Mouse (Mus musculus) liver, embryonic 14.5 days (tissue): Measurements from ENCODE around the gene Sec22c. TPM values are rescaled to one million over a fixed set of nuclear protein-coding genes. Genes with fewer than 3 reads are reported as not detected.

Source experiments
- ATAC-seq: fragments of 200-750 bp; cut with Nextera tagmentation; 2 replicates; pipeline ENCODE4 v1.8.0; 2017; ENCODE audit warnings: moderate number of reproducible peaks, mild to moderate bottlenecking, moderate library complexity; ENCODE audit not compliant: insufficient read depth
- DNase-seq, 3 experiments: peaks; one replicate each; pipeline ENCODE4 v3.0.0-alpha.2; 2012 to 2013; ENCODE audit warnings: low read depth in 3 of 3, low spot score in 3 of 3
- H3K27ac ChIP-seq: fragments of 300-500 bp; sonication (generic); 2 replicates; pipeline ENCODE4 v1.5.1; 2014; ENCODE audit warnings: moderate library complexity, mild to moderate bottlenecking, control low read depth, inconsistent platforms
- H3K27me3 ChIP-seq: fragments of 300-500 bp; sonication (generic); 2 replicates; pipeline ENCODE4 v1.6.1; 2014; ENCODE audit warnings: mild to moderate bottlenecking, low read length, moderate library complexity; ENCODE audit not compliant: control insufficient read depth, insufficient read depth
- H3K36me3 ChIP-seq: fragments of 300-500 bp; sonication (generic); replicated peaks from 2 replicates; pipeline ENCODE4 v1.6.1; 2014; ENCODE audit warnings: low read depth; ENCODE audit not compliant: control insufficient read depth, insufficient read depth
- H3K4me1 ChIP-seq, 2 experiments: fragments of 200-500 bp in 1 of 2; fragments of 300-500 bp in 1 of 2; sonication (generic) in 1 of 2; replicated peaks; 2 replicates each; pipeline ENCODE4 v1.6.1; 2012 to 2014; ENCODE audit warnings: antibody characterized with exemption in 1 of 2, inconsistent platforms in 1 of 2, low read length in 1 of 2; ENCODE audit not compliant: control insufficient read depth in 2 of 2, insufficient read depth in 2 of 2
- H3K4me2 ChIP-seq: fragments of 300-500 bp; sonication (generic); 2 replicates; pipeline ENCODE4 v1.6.1; 2014; ENCODE audit warnings: low read depth, mild to moderate bottlenecking, control low read depth, moderate library complexity
- H3K4me3 ChIP-seq, 2 experiments: fragments of 200-500 bp in 1 of 2; fragments of 300-500 bp in 1 of 2; sonication (generic) in 1 of 2; 2 replicates each; pipeline ENCODE4 v1.5.1; 2012 to 2014; ENCODE audit warnings: low read depth in 2 of 2, low read length in 2 of 2, mild to moderate bottlenecking in 2 of 2, control low read depth in 1 of 2, inconsistent platforms in 1 of 2, moderate library complexity in 1 of 2; ENCODE audit not compliant: insufficient read depth in 1 of 2
- H3K9ac ChIP-seq: fragments of 300-500 bp; sonication (generic); replicated peaks from 2 replicates; pipeline ENCODE4 v1.6.1; 2014; ENCODE audit warnings: mild to moderate bottlenecking, control low read depth, moderate library complexity
- H3K9me3 ChIP-seq: fragments of 300-500 bp; sonication (generic); 2 replicates; pipeline ENCODE4 v1.6.1; 2016; ENCODE audit warnings: low read length, mixed read lengths; ENCODE audit not compliant: control insufficient read depth
- CTCF ChIP-seq: IDR thresholded peaks from 2 replicates; pipeline ENCODE4 v1.5.1; 2016; ENCODE audit warnings: antibody characterized with exemption, low read depth, control low read depth
- EP300 ChIP-seq: IDR thresholded peaks from 2 replicates; pipeline ENCODE4 v1.6.1; 2016; ENCODE audit warnings: antibody characterized with exemption, low read depth
- WGBS: fragments of 180-500 bp; shearing (Covaris S2); extraction: QIAGEN DNeasy Blood & Tissue Kit; methylation state at CpG from one replicate; pipeline ENCODE4 v1.1.7; 2014; ENCODE audit not compliant: insufficient replicate concordance; 5-methylcytosine and 5-hydroxymethylcytosine counted together
- polyA plus RNA-seq, 2 experiments: library from polyadenylated mRNA; depleted of rRNA in 1 of 2; stranded (reverse) in 1 of 2; unstranded in 1 of 2; fragments of >200 nt; fragmentation: Nextera tagmentation in 1 of 2; extraction: Ambion mirVana in 1 of 2; gene quantifications; 2 replicates each; pipeline versions ENCODE4 v1.2.1 to v1.2.3; 2012 to 2014

Sec22c gene
- polyA plus RNA-seq, 2 experiments, result 1.8 to 2.9 TPM

DNA sequence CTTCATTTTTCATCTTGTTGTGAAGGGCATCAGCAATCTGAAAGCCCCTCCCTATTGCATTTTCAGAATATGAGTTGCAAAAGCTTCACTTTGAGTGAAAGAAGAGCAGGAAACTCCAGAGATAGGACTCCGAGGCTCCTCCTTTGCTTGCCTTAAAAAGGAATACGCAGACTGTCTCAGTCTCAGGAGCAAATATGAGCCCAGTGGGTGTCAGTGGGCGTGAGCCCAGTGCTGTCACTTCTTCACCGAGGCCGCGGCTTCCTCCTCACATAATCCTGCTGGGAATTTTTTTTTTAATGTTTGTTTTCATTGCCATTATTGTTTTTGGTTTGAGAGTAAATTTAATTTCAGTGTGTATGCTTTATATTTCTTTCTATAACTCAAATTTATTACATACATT lies 35.2 kb upstream of the Sec22c start:
- no peak for ATAC-seq
- no peak for DNase-seq
- no peak overlapping the region for H3K9ac ChIP-seq
- H3K4me3 ChIP-seq, result no peak overlapping the region
- H3K27me3 ChIP-seq, result no peaks in the 10 kb centered on the region
- H3K4me1 ChIP-seq, result no peaks in the 10 kb centered on the region
- no peak overlapping the region for H3K27ac ChIP-seq
- H3K4me2 ChIP-seq, result no peak overlapping the region
- WGBS, result 88% methylated on average over 6 of the region's 6 CpGs
- H3K9me3 ChIP-seq, result no peaks in the 10 kb centered on the region
- TF ChIP-seq EP300 (no peak), CTCF (no peak)
- peaks cover 37% of the 10 kb centered on the region for H3K36me3 ChIP-seq

DNA sequence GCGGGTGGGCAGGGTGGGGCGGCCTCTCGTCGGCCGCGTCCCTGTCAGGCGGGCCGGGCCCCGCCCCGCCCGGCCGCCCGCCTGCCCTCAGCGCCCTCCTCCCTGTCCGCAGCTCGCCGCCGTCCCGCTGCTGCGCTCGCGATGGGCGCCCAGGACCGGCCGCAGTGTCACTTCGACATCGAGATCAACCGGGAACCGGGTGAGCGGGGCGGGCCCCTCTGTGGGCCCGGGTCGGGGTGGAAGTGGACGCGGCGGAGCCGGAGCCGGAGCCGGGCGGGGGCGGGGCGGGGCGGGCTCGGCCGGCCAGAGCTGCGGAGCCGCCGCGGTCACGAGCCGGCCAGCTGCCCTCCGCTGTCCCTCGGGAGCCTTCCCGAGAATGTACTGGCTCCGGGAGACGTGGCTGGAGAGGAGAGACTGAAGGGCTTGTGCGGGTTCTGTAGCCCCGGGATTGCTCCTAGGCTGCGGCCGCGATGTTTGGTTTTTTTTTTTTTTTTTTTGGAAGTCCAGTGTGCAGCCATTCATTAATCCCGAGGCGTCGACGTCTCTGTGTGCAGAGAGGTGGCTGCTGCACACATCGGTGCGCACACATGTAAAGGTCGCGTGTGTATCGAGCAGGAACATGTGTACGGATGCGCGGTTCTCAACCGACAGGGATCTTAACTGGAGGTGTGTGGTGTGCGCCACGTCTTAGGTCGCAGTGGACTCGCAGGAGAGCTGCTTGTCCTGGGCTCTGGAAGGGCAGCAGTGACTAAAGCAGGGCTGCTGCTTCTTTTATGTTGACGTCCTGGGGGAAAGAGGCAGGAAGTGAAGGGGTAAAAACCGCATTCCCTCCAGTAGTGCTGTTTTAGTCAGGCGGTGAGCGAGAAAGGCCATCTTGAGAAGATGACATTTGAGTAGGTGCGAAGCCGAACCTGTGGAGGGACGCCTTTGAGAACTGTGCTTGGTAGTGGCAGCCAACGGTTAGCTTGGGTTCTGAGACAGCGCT lies 14.3 kb upstream of the Sec22c start:
- WGBS, result under 1% methylated on average over 67 of the region's 87 CpGs
- DNase-seq, result peak in 1 of 3 experiments; percentile 44
- Histone ChIP-seq H3K4me2 (peak overlapping the region; percentile 99), H3K36me3 (no peaks in the 10 kb centered on the region), H3K27me3 (no peaks in the 10 kb centered on the region), H3K4me3 (peak overlapping the region; percentile 90 to 91), H3K4me1 (peaks cover 4 to 16% of the 10 kb centered on the region in 2 experiments), H3K9ac (peak overlapping the region; percentile 88), H3K9me3 (no peaks in the 10 kb centered on the region), H3K27ac (peak overlapping the region; percentile 84)
- ATAC-seq, result peak; percentile 53
- peak; percentile 12; the same call in 1 of the 2 replicates for TF ChIP-seq CTCF
- no peak for TF ChIP-seq EP300

GRCm38 (mm10) chr9:121718792-121719318 lies 13.6 kb upstream of the Sec22c start, which contains the start of gene Nktr:
Gene Nktr (plus strand): TSS chr9:121719169.
- Histone ChIP-seq H3K27ac (peak within 1 kb of the TSS; percentile 84), H3K36me3 (no peaks in the 10 kb centered on the region), H3K4me1 (peaks cover 4 to 16% of the 10 kb centered on the region in 2 experiments), H3K4me2 (peak within 1 kb of the TSS; percentile 99), H3K9ac (peak within 1 kb of the TSS; percentile 88), H3K4me3 (peak within 1 kb of the TSS; percentile 90 to 91), H3K9me3 (no peaks in the 10 kb centered on the region), H3K27me3 (no peaks in the 10 kb centered on the region)
- ATAC-seq (peak; percentile 97), DNase-seq (peak; percentile 97)
- WGBS, result 0% methylated on average over 54 of the region's 61 CpGs
- TF ChIP-seq CTCF (peak; percentile 35), EP300 (no peak; the same call in 1 of the 2 replicates)

DNA sequence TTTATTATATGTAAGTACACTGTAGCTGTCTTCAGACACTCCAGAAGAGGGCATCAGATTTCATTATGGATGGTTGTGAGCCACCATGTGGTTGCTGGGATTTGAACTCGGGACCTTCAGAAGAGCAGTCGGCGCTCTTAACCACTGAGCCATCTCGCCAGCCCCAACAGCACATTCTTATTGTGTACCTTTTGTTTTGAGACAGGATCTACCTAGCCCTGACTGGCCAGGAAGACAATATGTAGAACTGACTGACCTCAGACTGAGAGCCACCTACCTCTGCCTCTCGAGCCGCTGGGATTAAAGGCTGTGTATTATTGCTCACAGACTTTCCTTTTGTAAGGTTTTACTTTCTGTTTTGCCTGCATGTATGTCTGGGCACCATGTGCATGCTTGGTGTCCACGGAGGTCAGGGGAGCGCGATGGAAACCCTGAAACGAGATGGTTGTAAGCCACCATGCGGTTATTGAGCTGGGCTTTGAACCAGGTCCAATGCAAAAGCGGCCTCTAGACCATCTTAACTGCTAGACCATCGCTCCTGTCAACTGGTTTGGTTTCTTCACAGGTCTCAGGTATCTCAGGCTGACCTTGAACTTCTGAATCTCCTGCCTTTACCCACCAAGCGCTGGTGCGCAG lies 12.9 kb upstream of the Sec22c start:
- TF ChIP-seq EP300 (no peak), CTCF (no peak)
- H3K9me3 ChIP-seq, result no peaks in the 10 kb centered on the region
- peak overlapping the region; percentile 60 to 91 for H3K4me3 ChIP-seq
- DNase-seq (no peak), ATAC-seq (no peak)
- H3K9ac ChIP-seq, result peak overlapping the region; percentile 71
- peaks cover 4 to 16% of the 10 kb centered on the region in 2 experiments for H3K4me1 ChIP-seq
- WGBS, result 59% methylated on average over 15 of the region's 15 CpGs
- H3K36me3 ChIP-seq, result no peaks in the 10 kb centered on the region
- H3K27me3 ChIP-seq, result no peaks in the 10 kb centered on the region
- H3K4me2 ChIP-seq, result peak overlapping the region; percentile 83
- H3K27ac ChIP-seq, result peak overlapping the region; percentile 71
